Mouse (Mus musculus): ENCODE results near the gene Tagap1. TPM values are rescaled to one million over a fixed set of nuclear protein-coding genes. Genes with fewer than 3 reads are reported as not detected.
"Not testable (repeated sequence)": the region's sequence is repeated elsewhere in the genome, so short reads cannot be mapped to it uniquely, and the experiment has no call there.

Tagap1 gene
- polyA plus RNA-seq, 1 experiment from 2014 or later = 31.1 TPM

- not testable (repeated sequence) for H3K9me3 ChIP-seq (replicated peaks; ENCODE audit: control insufficient read depth, low read length); H3K27me3 ChIP-seq (ENCODE audit: control insufficient read depth, insufficient read depth, low read length); H3K4me1 ChIP-seq (ENCODE audit: control insufficient read depth, insufficient read depth, low read length); H3K36me3 ChIP-seq (ENCODE audit: control insufficient read depth, insufficient read depth)
- peak; percentile 96 for ATAC-seq (replicated peaks; ENCODE audit: extremely low read depth, insufficient read depth, low FRiP score)
- peak within 1 kb of the TSS; percentile 66 for H3K4me3 ChIP-seq (ENCODE audit: low read length)
- under 1% methylated on average over 72 of the region's 73 CpGs for WGBS
- peak within 1 kb of the TSS; percentile 68 for H3K4me2 ChIP-seq (ENCODE audit: low read depth, low read length)
- peak within 1 kb of the TSS; percentile 88 for H3K27ac ChIP-seq (ENCODE audit: low read length)
- H3K9ac ChIP-seq (ENCODE audit: low read length) = peak within 1 kb of the TSS; percentile 75
Measured at GRCm38 (mm10) chr17:6947984-6948768, 12.8 kb downstream of the Tagap1 start, which contains the start of gene Rsph3b. TSS of gene Rsph3b (minus strand) at chr17:6948682.

- not testable (repeated sequence) for H3K9me3 ChIP-seq (replicated peaks; ENCODE audit: control insufficient read depth, low read length); H3K27ac ChIP-seq (ENCODE audit: low read length); H3K36me3 ChIP-seq (ENCODE audit: control insufficient read depth, insufficient read depth); H3K4me1 ChIP-seq (ENCODE audit: control insufficient read depth, insufficient read depth, low read length); H3K27me3 ChIP-seq (ENCODE audit: control insufficient read depth, insufficient read depth, low read length); ATAC-seq (replicated peaks; ENCODE audit: extremely low read depth, insufficient read depth, low FRiP score)
- H3K4me3 ChIP-seq (ENCODE audit: low read length) = peak overlapping the region; percentile 66
- no CpG with 5 or more reads among the region's 8 CpGs for WGBS
- H3K9ac ChIP-seq (ENCODE audit: low read length) = peak overlapping the region; percentile 75
- peak overlapping the region; percentile 68 for H3K4me2 ChIP-seq (ENCODE audit: low read depth, low read length)
Measured at GRCm38 (mm10) chr17:6947637-6947983, 13.3 kb downstream of the Tagap1 start.

- ATAC-seq (replicated peaks; ENCODE audit: extremely low read depth, insufficient read depth, low FRiP score); H3K4me1 ChIP-seq (ENCODE audit: control insufficient read depth, insufficient read depth, low read length): not testable (repeated sequence)
Measured at GRCm38 (mm10) chr17:6942560-6942959, 18.4 kb downstream of the Tagap1 start.

GRCm38 (mm10) chr17:6931625-6932024 lies 29.3 kb downstream of the Tagap1 start:
- not testable (repeated sequence) for H3K27ac ChIP-seq (ENCODE audit: low read length); H3K9ac ChIP-seq (ENCODE audit: low read length); ATAC-seq (replicated peaks; ENCODE audit: extremely low read depth, insufficient read depth, low FRiP score); H3K4me2 ChIP-seq (ENCODE audit: low read depth, low read length); H3K4me3 ChIP-seq (ENCODE audit: low read length); H3K27me3 ChIP-seq (ENCODE audit: control insufficient read depth, insufficient read depth, low read length); H3K36me3 ChIP-seq (ENCODE audit: control insufficient read depth, insufficient read depth); H3K4me1 ChIP-seq (ENCODE audit: control insufficient read depth, insufficient read depth, low read length); H3K9me3 ChIP-seq (replicated peaks; ENCODE audit: control insufficient read depth, low read length)
- 92% methylated on average over 6 of the region's 7 CpGs for WGBS

More at GRCm38 (mm10) chr17:6942560-6942959, 18.4 kb downstream of the Tagap1 start:
- not testable (repeated sequence) for H3K36me3 ChIP-seq (ENCODE audit: control insufficient read depth, insufficient read depth); H3K27ac ChIP-seq (ENCODE audit: low read length); H3K4me2 ChIP-seq (ENCODE audit: low read depth, low read length); H3K4me3 ChIP-seq (ENCODE audit: low read length); H3K9ac ChIP-seq (ENCODE audit: low read length); H3K27me3 ChIP-seq (ENCODE audit: control insufficient read depth, insufficient read depth, low read length); H3K9me3 ChIP-seq (replicated peaks; ENCODE audit: control insufficient read depth, low read length)
- WGBS = no CpG with 5 or more reads among the region's 4 CpGs

- not testable (repeated sequence) for H3K4me1 ChIP-seq (ENCODE audit: control insufficient read depth, insufficient read depth, low read length); H3K4me2 ChIP-seq (ENCODE audit: low read depth, low read length); H3K36me3 ChIP-seq (ENCODE audit: control insufficient read depth, insufficient read depth); H3K27me3 ChIP-seq (ENCODE audit: control insufficient read depth, insufficient read depth, low read length); H3K27ac ChIP-seq (ENCODE audit: low read length); H3K9me3 ChIP-seq (replicated peaks; ENCODE audit: control insufficient read depth, low read length); ATAC-seq (replicated peaks; ENCODE audit: extremely low read depth, insufficient read depth, low FRiP score); H3K9ac ChIP-seq (ENCODE audit: low read length); H3K4me3 ChIP-seq (ENCODE audit: low read length)
- WGBS = 70% methylated on average over 6 of the region's 7 CpGs
Measured at GRCm38 (mm10) chr17:6920351-6920894, 40.5 kb downstream of the Tagap1 start.

DNA sequence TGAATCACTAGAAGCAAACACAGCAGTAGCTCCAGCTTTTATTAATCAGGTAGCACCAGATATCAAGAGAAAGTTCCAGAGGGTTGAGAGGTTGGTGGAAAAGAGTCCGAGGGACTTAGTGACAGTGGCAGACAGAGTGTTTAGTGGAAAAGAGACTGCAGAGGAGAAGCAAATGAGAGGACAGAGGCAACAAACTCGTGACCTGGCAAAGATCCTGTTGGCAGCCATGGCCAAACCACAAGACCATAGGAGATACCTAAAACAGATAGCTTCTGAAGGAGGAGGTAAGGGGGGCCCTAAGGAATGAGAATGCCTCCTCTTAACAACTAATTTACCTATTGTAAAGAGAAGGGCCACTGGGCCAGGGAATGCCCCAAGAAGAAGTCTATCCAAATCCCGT lies 41.6 kb downstream of the Tagap1 start:
- not testable (repeated sequence) for H3K4me1 ChIP-seq (ENCODE audit: control insufficient read depth, insufficient read depth, low read length); H3K27me3 ChIP-seq (ENCODE audit: control insufficient read depth, insufficient read depth, low read length); H3K4me2 ChIP-seq (ENCODE audit: low read depth, low read length); H3K4me3 ChIP-seq (ENCODE audit: low read length); H3K9me3 ChIP-seq (replicated peaks; ENCODE audit: control insufficient read depth, low read length); H3K36me3 ChIP-seq (ENCODE audit: control insufficient read depth, insufficient read depth); H3K27ac ChIP-seq (ENCODE audit: low read length); ATAC-seq (replicated peaks; ENCODE audit: extremely low read depth, insufficient read depth, low FRiP score); H3K9ac ChIP-seq (ENCODE audit: low read length)
- 81% methylated on average over 3 of the region's 3 CpGs for WGBS

- not testable (repeated sequence) for ATAC-seq (replicated peaks; ENCODE audit: extremely low read depth, insufficient read depth, low FRiP score); H3K9ac ChIP-seq (ENCODE audit: low read length); H3K4me1 ChIP-seq (ENCODE audit: control insufficient read depth, insufficient read depth, low read length); H3K36me3 ChIP-seq (ENCODE audit: control insufficient read depth, insufficient read depth); H3K27ac ChIP-seq (ENCODE audit: low read length); H3K27me3 ChIP-seq (ENCODE audit: control insufficient read depth, insufficient read depth, low read length); H3K9me3 ChIP-seq (replicated peaks; ENCODE audit: control insufficient read depth, low read length); H3K4me3 ChIP-seq (ENCODE audit: low read length); H3K4me2 ChIP-seq (ENCODE audit: low read depth, low read length)
- WGBS = 94% methylated on average over 2 of the region's 4 CpGs
Measured at GRCm38 (mm10) chr17:6915282-6915681, 45.7 kb downstream of the Tagap1 start.

GRCm38 (mm10) chr17:6914066-6914465 lies 46.9 kb downstream of the Tagap1 start:
- H3K36me3 ChIP-seq (ENCODE audit: control insufficient read depth, insufficient read depth); H3K4me1 ChIP-seq (ENCODE audit: control insufficient read depth, insufficient read depth, low read length); H3K4me3 ChIP-seq (ENCODE audit: low read length); H3K27me3 ChIP-seq (ENCODE audit: control insufficient read depth, insufficient read depth, low read length); H3K4me2 ChIP-seq (ENCODE audit: low read depth, low read length); H3K9me3 ChIP-seq (replicated peaks; ENCODE audit: control insufficient read depth, low read length); H3K27ac ChIP-seq (ENCODE audit: low read length); H3K9ac ChIP-seq (ENCODE audit: low read length): not testable (repeated sequence)
- 40% methylated on average over 1 of the region's 6 CpGs for WGBS
- ATAC-seq (replicated peaks; ENCODE audit: extremely low read depth, insufficient read depth, low FRiP score) = peak; percentile 82

All from heart, embryonic 16.5 days (tissue).